Mouse (Mus musculus): ENCODE results near the gene Trp73.
A peak's percentile ranks its signal among the peaks of the same experiment; 100 is the strongest.

Gene Trp73

GRCm38 (mm10) chr4:154103912-154104311 lies 36.1 kb downstream of the Trp73 start:
- no peak for DNase-seq (ENCODE audit: low read depth, low spot score)

GRCm38 (mm10) chr4:154103386-154103785 lies 36.6 kb downstream of the Trp73 start:
- no peak for DNase-seq (ENCODE audit: low read depth, low spot score)

- peak; percentile 16 for DNase-seq (ENCODE audit: low read depth, low spot score)
These were observed 40.6 kb downstream of the Trp73 start for GRCm38 (mm10) chr4:154099361-154099760.

GRCm38 (mm10) chr4:154096111-154096510 lies 43.9 kb downstream of the Trp73 start:
- no peak for DNase-seq (ENCODE audit: low read depth, low spot score)

- no peak for DNase-seq (ENCODE audit: low read depth, low spot score)
These were observed 46.8 kb downstream of the Trp73 start for GRCm38 (mm10) chr4:154093210-154093609.

GRCm38 (mm10) chr4:154091356-154091755 lies 48.7 kb downstream of the Trp73 start:
- DNase-seq (ENCODE audit: low read depth, low spot score), result no peak

GRCm38 (mm10) chr4:154089205-154089604 lies 50.8 kb downstream of the Trp73 start:
- DNase-seq (ENCODE audit: low read depth, low spot score), result no peak

GRCm38 (mm10) chr4:154086436-154086835 lies 53.6 kb downstream of the Trp73 start:
- DNase-seq (ENCODE audit: low read depth, low spot score), result no peak

- DNase-seq (ENCODE audit: low read depth, low spot score), result no peak
These were observed 54.2 kb downstream of the Trp73 start for GRCm38 (mm10) chr4:154085856-154086255.

GRCm38 (mm10) chr4:154081974-154082373 lies 58.0 kb downstream of the Trp73 start:
- no peak for DNase-seq (ENCODE audit: low read depth, low spot score)

- no peak for DNase-seq (ENCODE audit: low read depth, low spot score)
These were observed 59.0 kb downstream of the Trp73 start for GRCm38 (mm10) chr4:154081021-154081420.

GRCm38 (mm10) chr4:154080211-154080610 lies 59.8 kb downstream of the Trp73 start:
- DNase-seq (ENCODE audit: low read depth, low spot score), result no peak

- DNase-seq (ENCODE audit: low read depth, low spot score), result no peak
These were observed 68.1 kb downstream of the Trp73 start for GRCm38 (mm10) chr4:154071941-154072340.

GRCm38 (mm10) chr4:154071521-154071920 lies 68.5 kb downstream of the Trp73 start:
- no peak for DNase-seq (ENCODE audit: low read depth, low spot score)

GRCm38 (mm10) chr4:154070896-154071295 lies 69.1 kb downstream of the Trp73 start:
- DNase-seq (ENCODE audit: low read depth, low spot score), result no peak

- peak; percentile 6 for DNase-seq (ENCODE audit: low read depth, low spot score)
These were observed 74.9 kb downstream of the Trp73 start for GRCm38 (mm10) chr4:154064827-154065773.

GRCm38 (mm10) chr4:154057696-154058095 lies 82.3 kb downstream of the Trp73 start:
- no peak for DNase-seq (ENCODE audit: low read depth, low spot score)

GRCm38 (mm10) chr4:154056661-154057060 lies 83.3 kb downstream of the Trp73 start:
- no peak for DNase-seq (ENCODE audit: low read depth, low spot score)

- DNase-seq (ENCODE audit: low read depth, low spot score), result no peak
These were observed 84.0 kb downstream of the Trp73 start for GRCm38 (mm10) chr4:154056046-154056445.

- no peak for DNase-seq (ENCODE audit: low read depth, low spot score)
These were observed 84.5 kb downstream of the Trp73 start for GRCm38 (mm10) chr4:154055482-154055881.

- no peak for DNase-seq (ENCODE audit: low read depth, low spot score)
These were observed 86.9 kb downstream of the Trp73 start for GRCm38 (mm10) chr4:154053065-154053464.

GRCm38 (mm10) chr4:154051401-154051800 lies 88.6 kb downstream of the Trp73 start:
- no peak for DNase-seq (ENCODE audit: low read depth, low spot score)

GRCm38 (mm10) chr4:154045837-154046236 lies 94.2 kb downstream of the Trp73 start:
- no peak for DNase-seq (ENCODE audit: low read depth, low spot score)
